Mouse (Mus musculus): ENCODE measurements around the gene Upk3b.

DNA sequence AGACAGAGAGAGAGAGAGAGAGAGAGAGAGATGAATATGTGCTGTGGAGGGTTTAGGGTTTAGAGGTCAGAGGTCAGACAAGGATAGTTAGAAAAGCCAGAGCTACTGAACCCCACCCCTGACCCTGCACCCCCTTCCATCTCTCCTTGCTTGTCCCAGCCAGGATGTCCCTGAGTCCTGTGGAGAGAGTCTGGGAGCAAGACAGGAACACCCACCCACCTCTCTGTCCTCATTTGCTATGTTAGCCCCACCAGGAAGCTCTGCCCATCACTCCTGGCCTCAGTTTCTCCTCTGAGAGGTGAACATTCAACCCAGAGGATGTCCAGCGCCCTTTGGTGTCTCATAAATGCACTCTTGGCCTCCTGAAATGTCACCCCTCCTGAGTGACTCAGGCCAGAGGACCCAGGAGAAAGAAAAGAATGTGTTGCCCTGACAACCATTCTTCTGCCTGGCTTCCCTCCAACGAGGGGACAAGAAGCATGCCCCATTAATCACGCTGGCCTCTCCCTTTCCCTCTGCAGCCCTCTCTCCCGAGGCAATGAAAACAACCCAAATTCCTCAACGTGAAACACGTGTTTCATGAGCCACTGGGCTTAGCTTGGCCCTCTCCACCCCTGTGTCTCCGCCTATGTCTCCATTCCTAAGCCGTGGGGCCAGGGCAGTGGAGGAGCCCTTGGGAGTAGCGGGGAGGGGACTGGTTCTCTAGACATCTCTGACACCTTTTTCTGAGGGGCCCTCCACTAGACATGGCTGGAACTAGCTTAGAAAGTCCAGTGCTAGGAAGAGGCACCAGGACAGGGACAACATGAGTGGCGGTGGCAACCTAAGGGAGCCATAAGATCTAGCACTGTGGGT, 13.2 kb downstream of the Upk3b start:
- TF ChIP-seq POLR2A (IDR thresholded peaks at IDR 0.05; ENCODE audit: borderline replicate concordance, extremely low read depth, low read depth, low read length) (no peak), CTCF (IDR thresholded peaks at IDR 0.05; ENCODE audit: insufficient read depth, low read length) (no peak)

Measured in lung, adult 2 months (tissue).